Mouse (Mus musculus) stomach, postnatal 0 days (tissue): ENCODE measurements around the gene Angptl4.

ENCODE experiments used
- CTCF ChIP-seq: IDR thresholded peaks from 2 replicates; pipeline ENCODE4 v1.5.1; 2016; ENCODE audit warnings: antibody characterized with exemption, low read depth, mild to moderate bottlenecking, moderate library complexity
- EP300 ChIP-seq: optimal IDR thresholded peaks from 2 replicates; pipeline ENCODE3; 2016; ENCODE audit warnings: antibody characterized with exemption

DNA sequence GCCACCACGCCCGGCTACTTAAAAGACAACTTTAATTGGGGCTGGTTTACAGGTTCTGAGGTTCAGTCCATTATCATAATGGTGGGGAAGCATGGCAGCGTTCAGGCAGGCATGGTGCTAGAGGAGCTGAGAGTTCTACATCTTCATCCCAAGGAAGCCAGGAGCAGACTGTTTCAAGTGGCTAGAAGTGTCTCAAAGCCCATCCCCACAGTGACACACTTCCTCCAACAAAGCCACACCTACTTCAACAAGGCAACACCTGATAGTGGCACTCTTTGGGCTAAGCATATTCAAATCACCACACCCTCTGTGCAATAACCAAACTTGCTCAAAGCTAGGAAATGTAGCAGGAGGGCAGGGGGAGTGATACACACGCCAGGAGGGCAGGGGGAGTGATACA lies 22.6 kb upstream of the Angptl4 start:
- TF ChIP-seq EP300 (no peak), CTCF (no peak)
